Mouse (Mus musculus) heart, postnatal 14 days (tissue): ENCODE measurements around the gene Id3. TPM values are rescaled to one million over a fixed set of nuclear protein-coding genes. Genes with fewer than 3 reads are reported as not detected.

Source experiments
- total RNA-seq, 2 experiments: library from RNA; stranded (reverse); gene quantifications; 2 replicates each; pipeline ENCODE4 v1.2.3; 2021

The Id3 gene
- total RNA-seq, 2 experiments from 2014 or later: 85.4 to 93.7 TPM

Other genes with a start within 250 kb of the Id3 start
- gene Cnr2, start 248.1 kb upstream of the Id3 start, total RNA-seq: under 1 TPM; 0.76 to 0.93 TPM
- 10 to 100 TPM; 33.5 to 40.7 TPM for gene Fuca1, start 222.8 kb upstream of the Id3 start, total RNA-seq
- gene Hmgcl, start 197.0 kb upstream of the Id3 start, total RNA-seq: 10 to 100 TPM; 69.8 to 70.4 TPM
- 1 to 10 TPM; 2.1 to 3.1 TPM for gene Gale, start 179.8 kb upstream of the Id3 start, total RNA-seq
- 10 to 100 TPM; 37.5 to 37.8 TPM for gene Lypla2, start 170.9 kb upstream of the Id3 start, total RNA-seq
- gene Pithd1, start 156.2 kb upstream of the Id3 start, total RNA-seq: 10 to 100 TPM; 17.0 to 19.4 TPM
- gene Eloa, start 121.7 kb upstream of the Id3 start, total RNA-seq: 10 to 100 TPM; 29.9 to 31.2 TPM
- 100 to 1,000 TPM; 257 to 279 TPM for gene Rpl11, start 90.1 kb upstream of the Id3 start, total RNA-seq
- 10 to 100 TPM in 1 of 2 experiments, 1 to 10 TPM in 1; 9.4 to 10.4 TPM for gene E2f2, start 28.9 kb downstream of the Id3 start, total RNA-seq
- gene Asap3, start 62.9 kb downstream of the Id3 start, total RNA-seq: 10 to 100 TPM; 11.6 to 12.8 TPM
- gene Tcea3, start 104.2 kb downstream of the Id3 start, total RNA-seq: 10 to 100 TPM; 77.1 to 77.6 TPM
- 10 to 100 TPM; 56.1 to 64.2 TPM for gene Zfp46, start 141.2 kb downstream of the Id3 start, total RNA-seq
- 10 to 100 TPM; 47.8 to 51.5 TPM for gene Hnrnpr, start 167.4 kb downstream of the Id3 start, total RNA-seq